Mouse (Mus musculus) megakaryocyte, adult 5-6 weeks (primary cell): ENCODE data around the gene Pdia5. TPM values are rescaled to one million over a fixed set of nuclear protein-coding genes. Genes with fewer than 3 reads are reported as not detected.
A peak's percentile ranks its signal among the peaks of the same experiment; 100 is the strongest.

Source experiments
- ATAC-seq: 2 replicates; pipeline ENCODE4 v1.8.0; 2016; ENCODE audit warnings: mild to moderate bottlenecking, inconsistent platforms; ENCODE audit not compliant: poor library complexity, severe bottlenecking
- total RNA-seq, 2 experiments: library from RNA; stranded (forward) in 1 of 2; stranded (reverse) in 1 of 2; fragments of 153-499, 151-499 nt in 1 of 2; fragments of 221-1000, 200-1000 nt in 1 of 2; gene quantifications; 2 replicates each; pipeline versions ENCODE4 v1.2.3 to v1.2.4; 2015 to 2017

Pdia5 gene
- total RNA-seq (2015) (4.7 and 8.8 TPM in 2 replicates), total RNA-seq (2017) (2.8 and 4.3 TPM in 2 replicates)

- ATAC-seq: peak; percentile 69
These were observed at the start of gene Pdia5 for GRCm38 (mm10) chr16:35490231-35491070. Pdia5 (minus strand) TSS chr16:35490873.

GRCm38 (mm10) chr16:35539041-35539440, 48.4 kb upstream of the Pdia5 start:
- no peak for ATAC-seq

- ATAC-seq: no peak
These were observed 47.0 kb upstream of the Pdia5 start for GRCm38 (mm10) chr16:35537651-35538050.

GRCm38 (mm10) chr16:35534630-35535029, 44.0 kb upstream of the Pdia5 start:
- ATAC-seq: no peak

GRCm38 (mm10) chr16:35524200-35524599, 33.5 kb upstream of the Pdia5 start:
- no peak for ATAC-seq

GRCm38 (mm10) chr16:35519245-35519644, 28.6 kb upstream of the Pdia5 start:
- ATAC-seq: no peak

- no peak for ATAC-seq
These were observed 27.6 kb upstream of the Pdia5 start for GRCm38 (mm10) chr16:35517976-35518951.

- ATAC-seq: no peak
These were observed 25.4 kb upstream of the Pdia5 start for GRCm38 (mm10) chr16:35515977-35516612.

GRCm38 (mm10) chr16:35509331-35510070, 18.8 kb upstream of the Pdia5 start:
- ATAC-seq: no peak

GRCm38 (mm10) chr16:35508581-35508980, 17.9 kb upstream of the Pdia5 start:
- ATAC-seq: no peak

- ATAC-seq: no peak
These were observed 15.1 kb upstream of the Pdia5 start for GRCm38 (mm10) chr16:35505786-35506185.

- no peak for ATAC-seq
These were observed 13.6 kb upstream of the Pdia5 start for GRCm38 (mm10) chr16:35504266-35504665.

GRCm38 (mm10) chr16:35502456-35502855, 11.8 kb upstream of the Pdia5 start:
- ATAC-seq: no peak

GRCm38 (mm10) chr16:35501106-35501760, 10.6 kb upstream of the Pdia5 start:
- no peak for ATAC-seq

GRCm38 (mm10) chr16:35500342-35500741, 9.7 kb upstream of the Pdia5 start:
- ATAC-seq: no peak

- no peak for ATAC-seq
These were observed 880 bp downstream of the Pdia5 start for GRCm38 (mm10) chr16:35489793-35490192.

- no peak for ATAC-seq
These were observed 1.5 kb downstream of the Pdia5 start for GRCm38 (mm10) chr16:35489066-35489718.

- ATAC-seq: no peak
These were observed 2.9 kb downstream of the Pdia5 start for GRCm38 (mm10) chr16:35487776-35488175.

GRCm38 (mm10) chr16:35487056-35487455, 3.6 kb downstream of the Pdia5 start:
- ATAC-seq: no peak
